Mouse (Mus musculus): ENCODE results near the gene Chmp6.

The Chmp6 gene

DNA sequence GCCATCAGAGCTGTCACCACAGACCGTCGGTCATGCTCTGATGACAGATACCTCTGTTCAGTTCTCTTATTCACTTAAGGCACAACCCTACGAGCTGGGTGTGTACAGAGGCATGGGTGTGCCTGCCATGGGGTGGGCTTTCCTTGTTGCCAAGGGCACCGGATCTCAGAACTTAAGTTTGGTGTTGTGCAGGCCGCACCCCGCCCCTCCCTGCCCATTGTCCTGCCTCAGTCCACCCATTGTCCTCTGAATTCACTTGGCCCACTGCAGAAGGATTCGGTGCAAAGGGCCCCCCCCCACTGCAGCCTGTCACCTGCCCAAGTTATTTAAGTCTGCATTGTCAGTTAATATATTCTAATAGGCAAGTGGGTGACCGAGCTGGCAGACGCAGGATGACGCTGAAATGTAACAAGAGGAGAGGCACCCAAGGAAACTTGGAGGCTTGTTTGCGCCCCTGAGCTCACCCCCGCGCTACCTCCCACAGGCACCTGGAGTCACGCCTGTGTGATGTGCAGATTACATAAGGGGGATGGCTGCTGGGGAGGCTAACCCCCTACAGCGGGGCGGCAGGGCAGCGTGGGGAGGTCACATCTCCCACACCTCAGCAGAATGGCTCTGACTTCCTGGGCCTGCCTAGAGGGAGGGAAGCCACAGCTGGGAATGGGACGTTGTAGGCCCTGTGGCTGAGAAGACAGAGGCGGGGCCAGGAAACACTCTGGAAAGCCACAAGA lies 24.7 kb downstream of the Chmp6 start:
- DNase-seq (ENCODE audit: low read depth): no peak

DNA sequence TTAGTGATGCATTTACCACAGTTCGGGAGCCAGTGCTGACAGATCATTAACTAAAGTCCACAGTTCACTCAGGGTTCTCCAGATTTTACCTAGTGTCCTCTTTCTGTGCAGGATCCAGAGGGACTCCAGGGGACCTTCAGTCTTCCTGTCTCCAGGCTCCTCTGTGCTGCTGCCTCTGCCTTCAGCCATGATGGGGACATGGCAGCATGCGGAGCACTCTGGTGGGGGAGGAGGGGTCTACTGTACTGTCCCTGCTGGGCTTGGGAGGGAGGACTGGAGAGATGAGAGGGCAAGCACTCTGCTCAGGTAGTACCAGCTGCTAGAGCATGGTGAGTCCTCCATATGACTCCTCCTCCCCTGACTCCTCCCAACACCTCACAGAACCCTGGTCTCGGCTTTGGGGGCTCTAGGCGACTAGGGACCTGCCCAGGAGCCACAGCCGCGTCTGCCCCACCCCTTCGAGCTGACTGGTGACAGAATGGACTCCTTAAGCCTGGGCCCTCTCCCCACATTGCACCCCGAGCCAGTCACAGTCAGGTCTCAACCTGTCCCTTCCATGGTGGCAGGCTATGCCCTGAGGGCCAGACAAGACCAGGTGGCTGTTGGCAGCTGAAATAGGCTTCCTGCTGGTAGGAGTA lies 26.0 kb downstream of the Chmp6 start:
- DNase-seq (ENCODE audit: low read depth): no peak

DNA sequence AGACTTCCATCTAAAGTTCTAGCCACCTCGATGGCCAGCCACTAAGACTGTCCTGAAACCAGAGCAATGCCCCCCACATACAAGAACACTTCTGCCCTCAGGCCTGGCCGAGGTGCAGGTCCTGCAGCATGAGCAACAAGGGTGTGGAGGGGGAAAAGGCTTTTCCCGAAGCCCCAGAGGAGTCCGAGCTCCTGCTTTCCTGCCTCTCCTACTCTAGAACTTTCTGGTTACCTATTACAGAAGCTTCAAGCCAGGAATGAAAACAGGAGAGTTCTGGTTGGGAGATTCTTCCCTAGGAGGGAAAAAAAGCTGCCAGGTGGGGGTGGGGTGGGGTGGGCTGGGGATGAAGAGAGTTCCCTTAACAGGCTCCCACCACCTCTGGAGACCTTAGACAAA lies 26.5 kb downstream of the Chmp6 start:
- no peak for DNase-seq (ENCODE audit: low read depth)

DNA sequence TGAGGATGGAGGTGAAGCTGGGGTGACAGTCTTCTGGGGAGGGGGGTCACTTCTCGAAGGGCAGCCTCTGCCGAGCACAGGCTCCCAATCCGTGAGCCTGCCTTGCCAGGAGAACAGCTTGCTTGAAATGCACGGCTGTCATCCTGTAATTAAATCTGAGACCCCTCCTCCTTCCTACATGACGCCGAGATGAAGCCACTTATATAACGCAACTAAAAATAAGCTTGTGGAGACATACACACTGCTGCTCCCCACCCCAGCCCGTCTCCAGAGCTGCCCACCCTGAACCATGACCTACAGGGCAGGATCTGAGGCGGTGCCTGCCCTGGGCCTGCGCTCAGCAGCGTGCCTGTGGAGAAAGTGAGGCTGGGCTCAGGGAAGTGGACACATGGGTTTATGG lies 26.9 kb downstream of the Chmp6 start:
- no peak for DNase-seq (ENCODE audit: low read depth)

DNA sequence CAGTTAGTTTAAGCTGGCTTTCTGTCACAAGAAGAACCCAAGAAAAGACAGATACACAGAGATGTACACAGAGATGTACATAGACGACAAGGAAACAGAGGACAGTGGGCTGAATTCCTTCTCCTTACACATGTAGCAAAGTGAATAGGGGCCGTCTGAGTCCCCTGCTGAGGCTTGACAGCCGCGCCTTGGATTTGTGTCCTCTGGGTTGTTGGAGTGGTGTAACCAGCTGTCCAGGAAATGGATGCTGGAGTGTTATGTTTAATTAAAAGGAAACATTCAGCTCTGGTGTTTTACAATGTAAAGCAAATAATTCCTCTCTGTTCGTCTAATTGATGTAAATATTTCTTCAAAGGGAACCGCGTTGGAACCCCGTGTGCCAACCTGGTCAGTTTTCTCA lies 28.6 kb downstream of the Chmp6 start:
- DNase-seq (ENCODE audit: low read depth): no peak

DNA sequence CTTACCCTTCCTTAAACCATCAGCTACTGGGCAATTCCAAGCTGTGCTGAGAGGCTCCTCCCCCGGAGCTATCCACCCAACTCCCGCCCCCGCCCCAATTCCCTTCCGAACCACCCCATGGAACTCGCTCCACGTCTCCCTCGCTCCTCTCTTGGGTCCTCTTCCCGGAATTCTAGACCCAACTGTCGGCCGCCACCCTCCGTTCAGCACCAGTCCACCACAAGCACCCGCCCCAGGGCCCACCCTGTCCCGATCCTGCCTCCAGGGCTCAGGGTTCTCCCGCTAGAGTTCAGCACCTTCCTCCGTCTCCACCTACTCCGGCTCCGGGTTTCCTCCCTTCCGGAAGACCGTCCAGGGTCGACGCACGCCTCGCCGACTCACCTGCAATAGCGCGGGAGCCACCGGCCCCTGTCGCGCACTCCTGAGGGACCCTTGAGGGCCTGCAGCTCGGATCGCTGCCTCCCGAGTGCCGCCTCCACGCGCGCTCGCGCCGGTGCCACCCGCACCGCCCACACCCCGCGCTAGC lies 29.0 kb downstream of the Chmp6 start:
- no peak for DNase-seq (ENCODE audit: low read depth)

DNA sequence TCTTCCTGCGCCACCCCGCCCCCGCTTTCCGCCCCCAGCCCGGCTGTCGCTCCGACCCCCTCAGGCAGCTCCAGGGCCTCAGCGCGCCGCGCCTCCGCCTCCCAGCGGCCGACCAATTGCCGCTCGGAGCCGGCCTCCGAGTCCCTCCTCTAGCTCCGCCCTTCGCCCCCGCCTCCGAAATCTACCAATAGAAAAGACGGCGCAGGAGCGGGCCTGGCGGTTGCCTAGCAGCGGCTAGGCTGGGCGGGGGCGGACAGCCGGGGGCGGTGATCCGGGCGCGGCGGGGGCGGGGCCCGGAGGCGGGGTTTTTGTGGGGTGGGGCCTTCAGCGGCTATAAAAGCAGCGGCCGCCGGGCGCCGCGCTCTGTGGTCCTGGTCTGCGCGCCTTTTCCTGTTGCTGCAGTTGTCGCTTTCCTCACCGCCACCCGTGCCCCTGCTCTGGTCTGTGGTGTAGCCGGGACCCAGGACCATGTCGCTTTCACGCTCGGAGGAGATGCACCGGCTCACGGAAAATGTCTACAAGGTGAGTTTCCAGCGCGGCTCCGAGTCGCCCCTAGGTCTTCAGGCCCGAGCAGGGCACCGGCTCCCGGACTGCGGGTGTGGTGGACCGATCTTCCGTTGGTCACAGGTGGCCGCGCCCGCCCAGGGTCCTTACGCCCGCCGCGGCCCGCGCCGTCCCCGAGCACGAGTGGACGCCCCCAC lies 29.6 kb downstream of the Chmp6 start, which contains the start of gene Baiap2:
TSS of gene Baiap2 (plus strand) at position 37 of the 701 bp plus-strand sequence.
- peak; percentile 96 for DNase-seq (ENCODE audit: low read depth)

DNA sequence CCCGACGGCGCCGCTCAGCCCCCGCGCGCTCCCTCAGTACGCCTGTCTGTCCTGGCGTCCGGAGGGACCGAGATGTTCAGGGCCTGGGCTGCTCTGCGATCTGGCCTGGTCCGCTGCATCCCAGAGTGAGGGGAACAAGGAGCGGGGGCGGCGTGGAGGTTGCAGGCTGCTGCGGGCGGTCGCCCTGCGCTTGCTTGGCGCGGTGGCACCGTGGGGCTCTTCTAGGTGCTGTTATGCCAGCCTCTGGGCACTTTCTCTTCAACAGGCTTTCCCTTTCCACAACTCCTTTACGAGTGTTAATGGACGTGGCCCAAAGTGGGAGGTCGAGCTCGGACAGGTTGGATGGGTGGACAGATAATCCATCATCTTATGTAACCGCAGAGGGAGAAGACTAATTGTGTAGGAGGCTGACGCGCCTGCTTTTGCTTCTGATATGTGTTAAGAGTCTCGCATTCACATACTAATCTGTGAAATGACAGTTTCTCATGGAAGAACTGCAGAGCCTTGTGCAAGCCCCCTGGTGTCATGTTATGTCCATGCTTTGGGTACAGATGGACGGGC lies 30.3 kb downstream of the Chmp6 start:
- no peak for DNase-seq (ENCODE audit: low read depth)

DNA sequence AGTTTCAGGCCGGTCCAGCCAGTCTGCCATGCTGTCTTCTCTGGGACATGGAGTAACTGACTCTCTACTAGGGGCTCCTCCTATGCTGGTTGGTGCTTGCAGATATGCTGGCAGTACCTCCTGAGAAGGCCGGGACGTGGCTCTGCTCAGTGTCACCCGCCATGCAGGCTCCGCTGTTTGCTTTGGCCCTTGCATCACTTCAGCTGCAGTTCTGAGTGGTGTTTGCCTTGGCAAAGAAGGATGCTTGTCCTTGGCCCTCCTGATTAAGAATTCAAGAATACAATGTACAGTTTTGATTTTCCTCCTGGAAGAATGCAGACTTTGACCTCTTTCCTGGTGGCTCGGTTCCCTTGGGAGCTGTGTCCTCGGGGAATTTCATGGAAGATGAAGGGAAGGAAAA lies 32.1 kb downstream of the Chmp6 start:
- no peak for DNase-seq (ENCODE audit: low read depth)

DNA sequence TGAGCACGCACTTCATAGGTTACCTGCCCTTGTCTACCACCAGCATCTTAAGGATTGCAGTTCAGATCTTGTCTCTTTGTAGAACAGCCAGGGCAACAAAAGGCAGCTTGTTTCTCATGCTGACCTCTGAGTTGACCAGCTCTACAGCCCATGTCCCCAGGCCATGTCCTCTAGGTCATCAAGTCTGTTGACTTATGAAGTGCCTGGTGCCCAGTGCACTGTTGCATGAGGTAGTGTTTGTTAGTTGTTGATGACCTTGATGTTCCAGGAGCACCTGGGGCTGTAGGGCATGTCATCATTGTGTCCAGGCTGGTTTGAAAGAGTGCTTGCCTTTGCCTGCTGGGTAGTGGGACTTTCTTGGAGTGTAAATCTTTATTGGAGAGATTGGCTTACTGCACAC lies 34.2 kb downstream of the Chmp6 start:
- no peak for DNase-seq (ENCODE audit: low read depth)

DNA sequence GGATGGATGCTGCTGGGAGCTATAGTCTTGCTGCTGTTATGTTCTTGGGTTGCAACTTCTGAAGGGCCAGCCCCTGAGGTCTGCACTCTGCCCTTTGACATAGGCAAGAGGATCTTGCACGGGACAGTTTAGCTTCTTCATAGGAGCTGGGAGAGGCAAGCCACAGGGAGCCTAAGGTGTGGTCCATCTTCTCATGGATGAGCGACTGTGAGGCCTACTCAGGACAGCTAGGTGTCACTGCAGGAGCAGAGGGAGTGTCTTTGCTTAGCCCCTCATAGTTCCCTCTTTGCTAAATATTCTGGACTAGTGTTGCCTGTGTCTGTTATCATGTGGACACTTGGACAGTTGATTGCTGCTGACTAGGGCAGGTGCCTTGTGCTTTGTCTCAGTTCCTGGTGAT lies 34.7 kb downstream of the Chmp6 start:
- no peak for DNase-seq (ENCODE audit: low read depth)

DNA sequence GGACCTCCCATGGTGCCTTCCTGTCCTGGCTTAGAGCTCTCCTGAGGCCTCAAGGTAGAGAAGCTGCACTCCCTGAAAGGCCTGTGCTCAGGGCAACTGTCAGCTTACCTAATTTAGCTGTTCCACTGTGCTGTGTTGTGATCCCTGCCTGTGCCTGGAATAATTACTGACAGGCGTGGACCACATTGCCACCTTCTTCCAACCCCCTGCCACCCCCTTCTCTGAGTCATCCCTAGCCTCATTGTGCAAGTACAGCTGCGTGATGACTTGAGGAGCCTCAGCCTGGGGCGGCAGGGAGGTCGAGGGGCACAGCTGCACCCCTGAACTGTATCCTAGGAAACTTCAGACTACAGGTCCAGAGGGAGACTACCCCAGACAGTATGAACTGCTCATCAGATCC lies 35.1 kb downstream of the Chmp6 start:
- DNase-seq (ENCODE audit: low read depth): no peak

DNA sequence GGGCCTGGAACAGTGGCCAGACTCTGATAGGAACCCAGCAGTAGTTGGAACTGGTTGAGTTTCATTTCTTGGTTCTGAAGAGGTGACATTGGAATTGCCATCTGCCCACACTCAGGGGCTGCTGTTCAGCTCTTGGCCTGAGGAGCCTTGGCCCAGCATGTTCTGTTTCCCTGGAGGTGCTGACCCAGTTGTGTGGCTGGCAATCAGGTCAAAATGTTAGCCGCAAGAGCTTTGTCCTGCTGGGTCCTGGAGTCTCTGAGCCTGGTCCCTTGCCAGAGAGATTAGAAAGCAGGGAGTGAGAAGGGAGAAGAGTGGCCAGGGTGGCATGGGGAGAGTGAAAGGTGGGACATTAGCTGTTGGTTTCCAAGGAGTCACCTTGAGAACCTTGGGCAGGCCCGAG lies 35.6 kb downstream of the Chmp6 start:
- DNase-seq (ENCODE audit: low read depth): no peak

DNA sequence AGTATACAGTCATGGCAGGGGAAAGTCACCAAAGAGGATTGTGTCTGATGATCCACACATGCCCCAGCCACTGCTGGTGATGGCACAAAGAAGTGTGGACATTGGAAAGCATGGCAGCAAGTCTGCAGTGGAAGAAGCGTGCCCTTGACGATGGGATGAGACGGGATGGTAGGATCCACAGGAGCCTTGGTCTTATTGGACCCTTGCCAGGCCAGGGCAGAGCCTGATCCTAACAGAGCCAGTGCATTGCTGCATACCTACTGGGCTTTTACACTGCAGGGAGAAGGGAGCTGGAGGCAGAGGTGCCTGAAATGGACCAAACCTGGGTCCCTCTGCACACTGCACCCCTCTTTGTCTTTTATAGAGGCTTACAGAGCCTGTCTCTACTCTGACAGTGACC lies 37.3 kb downstream of the Chmp6 start:
- no peak for DNase-seq (ENCODE audit: low read depth)

DNA sequence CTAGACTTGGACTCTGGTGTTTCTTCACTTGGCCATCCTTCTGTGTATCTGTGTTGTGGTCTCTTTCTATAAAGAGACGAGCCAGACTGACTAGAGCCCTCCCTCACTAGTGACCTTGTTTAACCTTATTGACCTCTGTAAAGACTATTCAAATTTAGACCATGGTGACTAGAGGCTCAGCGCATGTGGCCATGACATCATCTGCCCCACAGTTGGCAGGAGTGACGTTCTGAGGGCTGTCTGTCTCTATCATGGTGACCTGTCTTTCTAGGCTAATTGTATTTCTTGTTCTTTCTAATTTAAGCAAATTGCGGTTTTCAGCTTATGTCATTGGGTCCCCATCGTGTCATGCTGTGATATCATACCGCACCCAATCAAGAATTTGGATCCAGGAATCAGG lies 38.1 kb downstream of the Chmp6 start:
- no peak for DNase-seq (ENCODE audit: low read depth)

DNA sequence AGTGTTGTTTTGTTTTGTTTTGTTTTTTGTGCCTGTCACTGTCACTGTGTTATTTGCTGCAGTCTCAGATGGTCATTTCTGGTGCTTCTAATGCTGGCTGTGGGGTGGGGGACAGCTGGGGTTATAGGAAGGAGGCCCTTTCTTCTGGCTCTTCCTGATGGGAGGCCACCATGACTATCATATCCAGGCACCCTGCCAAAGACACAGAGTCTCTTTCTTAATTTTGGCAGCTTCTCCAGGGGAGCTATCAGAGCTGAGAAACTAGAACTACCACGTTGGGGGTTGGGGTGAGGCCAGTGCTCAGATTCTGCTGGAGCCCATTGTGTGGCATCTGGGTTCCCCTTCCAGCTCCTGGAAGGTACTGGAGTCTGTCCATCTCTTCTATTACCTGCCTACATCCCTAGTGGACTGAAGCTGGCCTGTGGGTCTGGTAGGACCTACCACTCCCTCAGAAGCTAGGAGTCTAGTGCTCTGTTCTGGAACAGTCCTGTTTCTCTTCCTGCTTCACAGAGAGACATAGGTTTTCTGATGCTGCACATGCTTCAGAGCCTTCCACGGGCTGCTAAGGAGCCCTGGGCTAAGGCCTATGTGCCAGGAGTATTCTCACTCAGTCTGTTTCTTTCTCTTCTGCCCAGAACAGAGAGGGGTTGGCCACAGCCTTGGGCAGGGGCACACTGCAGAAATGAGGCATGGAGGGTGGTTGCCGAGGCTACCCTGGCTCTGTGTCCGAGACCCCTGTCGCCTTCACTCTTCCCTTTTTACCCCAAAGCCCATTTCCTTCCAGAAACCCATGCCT lies 39.4 kb downstream of the Chmp6 start:
- DNase-seq (ENCODE audit: low read depth): no peak

DNA sequence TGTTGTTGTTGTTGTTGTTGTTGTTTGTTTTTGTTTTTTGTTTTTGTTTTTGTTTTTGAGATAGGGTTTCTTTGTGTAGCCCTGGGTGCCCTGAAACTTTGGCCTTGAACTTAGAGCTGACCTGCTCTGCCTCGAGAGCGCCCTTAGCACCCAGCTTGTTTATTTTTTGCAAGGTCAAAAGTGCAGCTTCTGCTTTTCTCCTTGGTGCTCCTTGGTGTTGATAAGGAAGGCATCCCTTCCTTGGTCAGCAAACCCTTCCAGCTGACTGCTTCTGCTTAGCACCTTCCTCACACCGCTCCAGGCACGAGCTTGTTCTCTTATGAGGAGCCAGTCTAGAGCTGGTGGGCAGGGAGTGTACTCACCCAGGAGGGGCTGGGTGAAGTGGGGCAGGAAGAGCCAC lies 41.0 kb downstream of the Chmp6 start:
- no peak for DNase-seq (ENCODE audit: low read depth)

DNA sequence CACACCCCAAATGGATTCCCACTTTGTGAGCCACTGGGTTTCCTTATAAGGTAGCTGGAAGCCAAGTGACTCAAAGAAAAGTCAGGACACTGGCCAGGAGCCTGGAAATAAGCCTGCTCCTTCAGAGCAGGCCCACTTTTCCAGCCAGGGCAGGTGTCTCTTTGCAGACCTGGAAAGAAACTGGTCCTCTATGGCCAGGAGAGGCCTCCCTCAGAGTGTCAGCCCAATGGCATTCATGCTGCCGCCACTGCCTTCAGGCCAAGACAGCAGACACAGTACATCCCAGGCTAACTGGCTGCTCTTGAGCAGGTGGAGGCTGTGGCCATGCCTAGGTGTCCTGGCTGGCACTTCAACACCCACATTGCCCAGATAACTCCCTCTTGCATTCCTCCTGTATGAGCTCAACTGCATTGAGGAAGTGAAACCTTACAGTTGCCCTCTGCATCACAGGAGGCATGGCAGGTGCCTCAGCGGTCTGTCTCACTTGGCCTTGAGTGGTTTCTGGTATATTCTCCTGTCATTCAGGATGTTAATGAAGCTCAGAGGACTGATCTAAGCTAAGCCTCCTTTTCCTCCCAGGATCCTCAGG lies 41.6 kb downstream of the Chmp6 start:
- no peak for DNase-seq (ENCODE audit: low read depth)

DNA sequence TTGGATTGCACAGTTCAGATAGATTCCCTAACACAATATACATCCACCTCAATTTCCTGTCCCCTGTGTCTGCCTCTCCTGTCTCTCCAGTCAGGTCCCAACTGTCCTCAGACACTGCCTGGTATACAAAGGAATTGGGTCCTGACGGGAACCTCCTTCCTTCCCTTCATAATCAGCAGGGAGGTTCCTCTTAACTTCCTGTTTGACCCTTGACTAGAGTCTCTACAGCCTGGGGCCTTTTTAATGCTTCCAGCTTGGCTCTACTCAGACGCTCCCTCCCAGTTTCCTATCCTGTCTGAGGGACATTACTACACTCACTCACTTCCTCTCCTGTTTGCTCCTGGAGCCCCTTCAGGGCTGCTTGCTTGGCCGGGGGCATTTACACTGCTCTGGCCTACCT lies 42.2 kb downstream of the Chmp6 start:
- DNase-seq (ENCODE audit: low read depth): no peak

DNA sequence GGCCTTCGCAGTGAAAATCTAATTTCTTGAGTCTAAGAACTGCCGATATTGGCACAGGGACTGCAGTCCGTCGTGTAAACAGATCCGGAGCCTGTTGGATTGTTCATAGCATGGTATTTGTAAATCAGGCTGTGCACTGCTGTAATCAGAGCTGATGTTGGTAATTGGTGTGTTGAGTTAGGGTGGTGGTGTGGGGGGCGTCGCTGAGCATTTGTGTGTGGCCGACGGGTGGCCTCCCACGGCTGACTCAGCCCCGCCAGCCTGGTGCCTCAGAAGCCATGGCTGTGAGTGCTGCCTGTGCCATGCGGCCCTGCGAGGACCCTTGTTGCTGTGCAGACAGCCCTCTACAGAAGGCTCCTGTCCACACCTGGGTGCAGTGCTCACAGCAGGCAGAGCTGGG lies 43.3 kb downstream of the Chmp6 start:
- no peak for DNase-seq (ENCODE audit: low read depth)

DNA sequence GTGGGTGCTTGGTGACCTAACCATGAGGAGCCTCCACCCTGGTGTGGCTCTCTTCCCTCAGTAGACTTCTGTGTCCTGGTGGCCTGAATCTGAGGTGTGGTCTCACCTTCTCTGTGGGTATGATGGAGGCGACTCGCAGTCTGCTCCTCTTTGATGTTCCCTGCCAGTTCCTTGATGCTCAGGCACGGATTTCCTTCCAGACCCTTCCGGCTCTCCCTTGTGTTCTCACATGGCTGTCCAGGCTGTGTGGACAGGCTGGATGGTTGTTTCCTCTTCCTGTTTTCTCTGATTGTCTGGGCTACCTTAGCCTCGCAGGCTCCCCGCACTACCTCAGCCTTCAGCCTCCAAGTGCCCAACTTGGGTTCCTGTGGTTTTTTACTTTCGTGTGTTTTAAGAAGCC lies 45.6 kb downstream of the Chmp6 start:
- no peak for DNase-seq (ENCODE audit: low read depth)

DNA sequence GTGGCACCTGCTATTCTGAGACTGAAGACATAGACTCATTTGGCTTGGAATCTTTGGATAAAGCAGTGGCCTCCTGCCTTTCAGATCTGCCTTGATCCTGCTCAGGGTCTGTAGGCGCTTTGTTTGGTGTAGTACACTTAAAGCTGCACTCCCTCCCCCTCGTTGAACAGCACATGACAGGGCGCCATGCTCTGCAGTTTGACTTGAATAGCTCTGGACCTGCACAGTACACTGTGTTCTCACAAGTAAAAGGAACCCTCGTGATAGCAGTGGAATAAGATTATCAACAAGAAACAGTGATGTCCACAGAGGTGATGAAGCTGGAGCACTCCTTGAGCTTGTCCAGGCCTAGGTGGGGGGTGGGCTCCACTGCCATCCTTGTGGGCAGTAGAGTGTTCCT lies 46.5 kb downstream of the Chmp6 start:
- DNase-seq (ENCODE audit: low read depth): no peak

All from c-Kit-positive CD71-negative TER-119-negative erythroid progenitor cells, embryonic 14.5 days (primary cell).